Mouse (Mus musculus) thymus, adult 2 months (tissue): ENCODE results near the gene H3f3b.

Source experiments
- CTCF ChIP-seq: fragments of 200-500 bp; IDR thresholded peaks from 2 replicates; pipeline ENCODE4 v1.5.1; 2012; ENCODE audit warnings: mild to moderate bottlenecking, control low read depth, low read length, moderate library complexity, borderline replicate concordance; ENCODE audit not compliant: control insufficient read depth, poor library complexity, insufficient read depth; ENCODE audit errors: extremely low read depth
- POLR2A ChIP-seq: fragments of 200-500 bp; IDR thresholded peaks from 2 replicates; pipeline ENCODE4 v1.6.1; 2012; ENCODE audit warnings: mild to moderate bottlenecking, low read length, control low read depth, moderate library complexity; ENCODE audit not compliant: control insufficient read depth, poor library complexity, insufficient read depth; ENCODE audit errors: extremely low read depth

- TF ChIP-seq POLR2A (no peak), CTCF (no peak)
These were observed at the start of gene H3f3b for GRCm38 (mm10) chr11:116027756-116028155.
